Mouse (Mus musculus): Measurements from ENCODE around the gene Pcdh7.

The Pcdh7 gene

DNA sequence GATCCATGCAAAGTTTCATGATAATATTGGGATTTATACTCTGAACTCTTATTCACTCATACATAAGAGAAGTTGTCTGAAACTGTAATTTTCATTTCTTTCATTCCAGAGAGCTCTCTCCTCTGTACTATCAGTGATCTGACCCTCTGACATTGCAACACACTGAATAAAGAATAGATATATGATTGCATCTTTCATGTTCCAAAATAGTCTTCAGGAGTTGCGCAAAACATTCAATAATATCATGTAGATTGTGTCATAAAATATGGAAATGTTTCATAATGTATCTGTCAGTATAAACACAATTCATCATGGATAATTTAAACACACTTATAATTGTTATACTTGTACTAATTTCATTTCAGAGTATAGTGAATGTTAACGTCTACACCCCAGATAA is 216.9 kb downstream of the Pcdh7 start:
- no peak for DNase-seq

GRCm38 (mm10) chr5:57940457-57940856 is 222.7 kb downstream of the Pcdh7 start:
- no peak for DNase-seq

DNA sequence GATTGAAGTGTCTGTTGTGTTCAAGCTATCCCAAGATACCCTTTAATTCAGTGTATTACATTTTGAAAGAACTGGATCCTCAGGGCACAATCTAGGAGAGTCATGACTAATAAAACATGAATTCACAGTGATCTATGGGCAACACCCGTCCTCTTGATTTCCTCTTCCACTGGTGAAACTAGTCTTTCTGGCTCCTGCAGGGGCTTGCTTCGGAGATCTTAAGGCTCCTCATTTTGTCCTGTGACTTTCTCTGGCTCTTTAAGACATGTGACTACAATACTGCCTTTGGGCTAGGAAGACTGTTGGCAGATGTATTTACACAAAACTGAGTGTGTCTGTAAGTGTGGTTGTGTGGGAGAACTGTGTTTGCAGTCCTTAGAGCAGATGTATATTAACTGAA is 225.4 kb downstream of the Pcdh7 start:
- no peak for DNase-seq

GRCm38 (mm10) chr5:57943611-57944010 is 225.8 kb downstream of the Pcdh7 start:
- no peak for DNase-seq

DNA sequence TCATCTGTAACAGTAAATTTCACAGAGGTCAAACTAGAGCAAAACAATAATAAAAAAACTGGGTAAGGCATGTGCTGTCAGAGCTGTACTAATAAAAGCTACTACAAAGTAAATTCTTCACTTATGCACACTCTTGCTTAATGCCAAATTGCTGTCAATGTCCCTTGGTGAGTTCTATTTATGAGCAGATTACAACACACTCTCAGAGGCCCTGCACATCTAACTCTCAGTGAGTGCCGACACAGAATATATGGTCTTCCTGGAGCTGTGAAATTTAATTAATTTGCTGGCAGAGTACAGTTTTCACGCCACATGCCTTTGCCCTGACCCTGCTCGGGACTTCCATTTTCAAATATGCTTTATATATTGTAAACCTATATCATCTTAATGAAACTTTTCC is 227.7 kb downstream of the Pcdh7 start:
- DNase-seq, result no peak

DNA sequence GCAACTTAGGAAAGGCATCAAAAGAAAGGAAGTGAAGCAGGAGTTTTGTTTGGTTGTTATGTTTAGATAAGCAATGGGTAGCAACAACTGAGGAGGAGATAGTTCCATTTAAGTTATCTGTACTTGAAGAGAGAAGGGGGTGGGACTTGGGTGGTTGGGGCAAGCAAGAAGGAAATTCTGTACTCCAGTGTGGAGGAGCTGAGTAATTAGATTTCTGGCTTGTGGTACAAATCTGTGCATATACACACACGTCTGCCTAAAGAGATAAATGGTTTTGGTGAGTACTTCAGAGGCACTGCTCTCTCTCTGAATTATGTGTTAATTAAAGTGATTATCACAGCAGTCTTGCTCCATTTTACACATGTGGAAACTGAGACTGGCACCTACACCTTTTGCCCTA is 241.6 kb downstream of the Pcdh7 start:
- DNase-seq, result no peak

DNA sequence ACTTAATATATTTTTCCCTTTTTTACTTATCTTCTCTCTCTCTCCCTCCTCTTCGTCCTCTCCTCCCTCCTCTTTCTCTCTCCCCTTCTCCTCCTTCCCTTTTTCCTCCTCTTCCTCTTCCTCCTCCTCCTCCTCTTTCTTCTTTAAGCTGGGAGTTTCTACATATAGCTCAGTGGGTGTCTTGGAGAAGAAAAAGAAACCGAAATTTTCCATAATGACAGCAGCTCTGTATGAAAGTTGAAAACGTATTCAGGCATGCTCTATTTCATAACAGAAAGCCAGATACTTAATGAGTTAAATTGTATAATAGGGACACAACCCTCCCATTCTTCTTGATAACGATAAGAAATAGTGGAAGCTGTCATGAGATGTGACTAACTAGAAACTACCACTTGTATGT is 246.0 kb downstream of the Pcdh7 start:
- DNase-seq, result no peak

GRCm38 (mm10) chr5:57964201-57964600 is 246.4 kb downstream of the Pcdh7 start:
- DNase-seq, result no peak

DNA sequence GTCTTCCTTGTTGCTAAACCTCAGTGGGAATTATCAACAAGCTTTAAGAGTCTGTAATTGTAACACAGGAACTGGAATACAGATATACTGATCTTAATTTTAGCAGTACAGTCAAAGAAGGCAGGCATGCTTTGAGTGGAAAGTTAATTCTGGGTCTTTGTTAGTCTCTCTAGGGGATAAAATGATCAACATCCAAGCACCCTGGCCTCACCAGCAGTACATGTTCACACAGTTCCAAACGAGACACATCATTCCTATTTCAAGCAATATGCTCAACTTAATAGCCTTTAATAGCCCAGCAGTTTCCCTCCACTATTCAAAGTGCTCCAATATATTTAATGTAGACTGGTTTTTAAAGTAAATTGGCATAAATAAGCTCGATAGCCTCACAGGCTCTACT is 275.8 kb downstream of the Pcdh7 start:
- no peak for DNase-seq

DNA sequence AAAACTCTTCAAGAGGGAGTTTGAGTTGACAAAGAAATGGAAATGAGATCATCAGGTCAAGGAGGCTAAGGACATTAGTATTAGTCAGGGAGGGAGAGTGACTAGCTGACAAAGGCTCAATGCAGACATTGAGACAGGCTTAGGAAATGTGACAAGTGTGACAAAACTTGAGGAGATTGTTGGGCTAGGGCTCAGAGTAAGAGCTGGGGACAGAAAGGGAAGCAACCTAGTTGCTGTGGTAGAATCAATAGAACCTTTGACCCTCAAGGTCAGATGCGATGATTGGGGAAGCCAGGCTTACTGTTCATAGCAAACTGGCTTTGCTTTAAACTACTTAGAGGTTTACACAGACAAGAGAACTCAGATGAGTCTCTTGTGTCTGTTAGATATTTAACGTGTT is 303.6 kb downstream of the Pcdh7 start:
- no peak for DNase-seq

- no peak for DNase-seq
Observed at GRCm38 (mm10) chr5:58025123-58025522, 307.4 kb downstream of the Pcdh7 start.

GRCm38 (mm10) chr5:58025759-58026158 is 308.0 kb downstream of the Pcdh7 start:
- no peak for DNase-seq

DNA sequence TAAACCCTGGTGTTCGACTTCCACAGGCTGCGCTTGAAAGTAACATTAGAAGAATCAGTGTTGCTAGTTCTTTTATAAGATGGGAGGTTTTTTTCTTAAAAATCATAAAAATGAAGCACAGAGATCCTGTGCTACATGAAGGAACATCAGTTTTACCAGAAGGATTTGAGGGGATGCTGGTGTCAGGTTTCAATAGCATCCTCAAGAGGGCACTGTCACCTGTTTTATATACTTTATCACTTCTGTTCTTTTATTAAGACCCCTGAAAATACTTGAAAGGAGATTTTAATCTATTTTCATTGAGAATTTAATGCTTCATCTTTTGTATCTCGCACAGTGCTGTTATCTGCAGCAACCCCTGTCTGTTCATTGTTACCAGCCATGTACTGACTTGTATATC is 322.1 kb downstream of the Pcdh7 start:
- no peak for DNase-seq

DNA sequence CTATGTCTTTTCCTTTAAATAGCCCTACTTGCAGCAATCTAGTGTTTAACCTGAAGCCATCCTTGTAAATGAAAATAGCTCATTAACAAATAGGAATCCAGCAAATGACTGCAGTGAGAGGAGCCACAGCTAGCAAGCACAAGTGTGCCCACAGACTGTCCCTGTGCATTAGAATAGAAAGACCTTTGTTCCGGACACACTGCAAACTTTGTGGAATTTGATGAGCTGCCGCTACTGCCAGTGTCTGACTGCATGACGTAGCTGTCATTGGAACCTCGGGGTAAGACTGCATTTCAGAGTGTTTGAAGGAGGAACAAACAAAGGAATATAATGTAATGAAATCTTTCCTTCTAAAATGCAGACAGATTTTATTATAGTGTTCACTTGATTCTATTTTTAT is 326.4 kb downstream of the Pcdh7 start:
- no peak for DNase-seq

DNA sequence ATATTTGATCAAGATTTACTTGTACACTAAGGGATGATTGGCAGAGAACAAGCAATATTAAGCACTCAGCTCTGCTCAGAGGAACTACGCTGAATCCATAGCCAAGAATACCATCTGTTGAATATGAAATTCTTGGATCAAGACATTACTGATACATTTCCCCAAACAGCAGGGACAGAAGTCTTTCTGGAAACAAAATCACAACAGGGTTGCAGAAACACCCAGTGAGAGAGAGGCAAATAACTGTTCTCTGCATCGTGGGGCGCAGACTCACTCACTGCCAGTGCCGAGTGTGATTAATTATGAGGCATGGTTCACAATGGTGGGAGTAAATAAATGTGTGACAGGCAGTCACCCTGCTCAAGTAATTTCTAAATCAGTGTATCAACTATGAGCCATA is 363.3 kb downstream of the Pcdh7 start:
- no peak for DNase-seq

GRCm38 (mm10) chr5:58082230-58082629 is 364.5 kb downstream of the Pcdh7 start:
- DNase-seq, result no peak

DNA sequence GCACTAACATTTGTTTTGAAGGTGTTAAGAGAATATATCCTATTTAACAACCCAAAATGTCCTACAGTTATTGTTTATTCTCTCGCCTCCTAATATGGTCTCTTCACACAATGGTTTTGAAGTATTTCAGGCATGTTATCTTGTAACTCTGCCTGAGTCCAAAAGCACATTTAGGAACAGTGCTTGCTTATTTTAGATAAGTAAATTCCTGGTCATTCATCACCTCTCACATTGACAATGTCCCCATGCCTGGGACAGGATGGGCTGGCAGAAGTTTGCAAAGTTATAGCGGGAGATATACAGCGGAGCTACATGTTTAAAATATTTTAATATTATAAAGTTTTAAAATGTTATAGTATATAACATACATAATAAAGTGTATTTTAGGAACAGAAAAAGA is 365.3 kb downstream of the Pcdh7 start:
- DNase-seq, result no peak

DNA sequence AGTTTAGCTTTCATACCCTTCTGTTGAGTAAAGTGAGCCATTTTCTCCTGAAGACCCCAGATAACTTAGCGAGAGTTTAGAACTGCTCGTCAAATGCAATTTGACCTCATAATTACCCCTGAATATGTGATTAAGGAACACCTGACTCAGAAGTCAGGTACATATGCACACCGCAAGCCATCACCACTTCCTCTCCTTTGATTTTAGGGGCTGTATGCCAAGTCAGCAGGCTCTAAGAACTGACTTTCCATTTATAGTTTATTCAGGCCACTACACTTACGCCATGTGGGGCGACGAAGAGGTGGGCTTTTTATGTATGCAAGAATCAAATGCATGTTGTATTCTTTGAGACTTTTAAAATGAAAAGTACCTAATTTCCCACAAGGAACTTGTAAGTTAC is 366.2 kb downstream of the Pcdh7 start:
- DNase-seq, result no peak

GRCm38 (mm10) chr5:58108665-58109364 is 391.0 kb downstream of the Pcdh7 start:
- no peak for DNase-seq

GRCm38 (mm10) chr5:58116096-58116495 is 398.3 kb downstream of the Pcdh7 start:
- DNase-seq, result no peak

GRCm38 (mm10) chr5:58117896-58118295 is 400.1 kb downstream of the Pcdh7 start:
- DNase-seq, result no peak

GRCm38 (mm10) chr5:58118930-58119611 is 401.3 kb downstream of the Pcdh7 start:
- DNase-seq, result no peak

DNA sequence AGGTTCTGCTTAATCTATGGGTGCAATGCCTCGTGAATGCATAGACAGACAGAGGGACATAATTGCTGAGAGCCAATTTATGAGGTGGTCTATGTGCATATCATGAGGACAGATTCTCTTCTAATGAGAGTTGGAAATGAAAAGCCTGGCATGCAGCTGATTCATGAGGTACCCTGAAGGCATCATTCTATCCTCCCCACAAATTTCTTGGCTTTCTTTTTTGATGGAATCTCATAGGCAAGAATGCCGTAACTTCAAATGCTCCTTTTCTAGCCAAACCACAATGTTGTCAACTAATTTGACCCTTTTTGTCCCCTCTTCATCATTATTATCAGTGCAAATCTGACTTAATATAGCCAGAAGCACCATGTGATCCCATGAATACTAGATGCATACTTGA is 426.1 kb downstream of the Pcdh7 start:
- DNase-seq, result no peak

DNA sequence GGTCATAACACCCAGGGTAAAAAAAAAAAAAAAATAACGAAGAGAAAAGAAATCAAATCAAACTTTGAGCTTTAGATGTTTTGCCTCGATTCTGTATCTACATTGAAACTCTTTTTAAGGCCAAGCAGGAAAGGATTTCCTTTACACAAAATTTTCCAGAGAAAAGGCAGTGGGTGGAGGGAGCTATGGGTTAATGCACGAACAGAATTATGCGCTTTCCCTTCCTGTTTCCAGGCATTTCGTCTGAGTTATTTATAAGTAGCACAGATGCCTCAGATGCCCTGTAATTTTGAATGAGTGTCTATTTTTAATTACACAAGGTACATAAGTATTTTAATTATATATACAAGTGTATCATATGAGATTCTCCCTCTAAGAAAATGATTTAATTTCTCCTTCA is 436.2 kb downstream of the Pcdh7 start:
- no peak for DNase-seq

GRCm38 (mm10) chr5:58172218-58172617 is 454.5 kb downstream of the Pcdh7 start:
- no peak for DNase-seq
